Mouse (Mus musculus) cerebellum, adult 18-20 months (tissue): ENCODE measurements around the gene Kcnc4.
A peak's percentile ranks its signal among the peaks of the same experiment; 100 is the strongest.

Experiments used
- DNase-seq, 2 experiments: peaks; one replicate each; pipeline ENCODE4 v3.0.0; 2021

Kcnc4 gene

DNA sequence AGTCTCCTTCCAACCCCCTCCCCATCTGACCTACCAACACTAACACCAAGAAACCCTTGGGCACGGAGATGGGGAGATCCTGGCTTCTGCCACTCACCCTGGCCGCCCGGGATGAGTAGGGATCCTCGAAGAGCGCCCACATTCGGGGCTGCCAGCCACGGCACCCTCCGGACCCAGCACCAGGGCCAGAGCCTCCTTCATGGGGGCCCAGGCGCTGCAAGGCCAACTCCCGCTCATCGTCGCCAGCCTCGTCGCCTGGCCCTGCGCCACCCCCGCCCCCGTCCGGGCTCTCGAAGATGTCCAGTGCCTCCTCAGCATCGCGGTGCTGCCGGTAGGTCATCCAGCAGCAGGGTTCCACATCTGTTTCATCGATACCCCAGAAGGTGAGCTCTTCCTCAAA is 1.2 kb downstream of the Kcnc4 start:
- peak; percentile 41 to 42 for DNase-seq

DNA sequence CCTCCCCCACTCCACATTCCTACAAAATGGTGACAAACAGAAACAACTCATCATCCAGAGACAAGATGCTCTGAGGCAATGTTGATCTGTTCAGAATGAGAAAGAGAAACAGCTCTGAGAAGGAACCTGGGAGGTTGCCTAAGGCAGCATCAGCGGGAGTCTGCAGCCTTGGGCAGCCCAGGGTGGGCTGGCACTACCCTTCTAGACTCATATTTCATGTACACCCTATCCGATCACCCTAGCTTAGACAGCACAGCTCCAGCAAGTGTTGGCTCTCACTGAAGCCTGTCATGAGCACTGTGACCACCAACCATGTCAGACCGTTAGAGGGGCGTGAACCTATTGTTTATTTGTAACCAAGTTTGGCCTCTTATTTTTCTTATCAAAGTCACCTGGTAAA is 5.1 kb downstream of the Kcnc4 start:
- DNase-seq: no peak

GRCm38 (mm10) chr3:107446822-107447221 is 12.5 kb downstream of the Kcnc4 start:
- DNase-seq: no peak

DNA sequence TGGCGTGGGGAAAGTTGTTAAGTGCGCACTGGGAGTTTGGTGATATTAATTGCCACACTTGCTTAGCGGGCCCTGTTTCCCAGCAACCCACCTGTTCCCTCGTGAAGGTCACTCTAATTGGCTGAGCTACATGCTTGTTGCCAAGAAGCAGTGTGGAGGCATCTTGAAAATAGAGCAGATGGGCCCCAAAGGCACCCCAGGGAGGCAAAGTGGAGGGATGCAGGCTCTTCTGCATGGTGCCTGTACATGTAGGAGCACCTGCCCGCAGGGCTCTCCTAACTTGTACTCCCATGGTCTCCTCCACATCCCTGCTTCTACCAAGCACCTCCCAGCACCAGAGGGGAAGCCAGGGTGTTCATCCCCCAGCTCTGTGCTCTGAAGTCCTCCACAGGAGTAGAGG is 15.5 kb downstream of the Kcnc4 start:
- DNase-seq: peak in 1 of 2 experiments; percentile 36

DNA sequence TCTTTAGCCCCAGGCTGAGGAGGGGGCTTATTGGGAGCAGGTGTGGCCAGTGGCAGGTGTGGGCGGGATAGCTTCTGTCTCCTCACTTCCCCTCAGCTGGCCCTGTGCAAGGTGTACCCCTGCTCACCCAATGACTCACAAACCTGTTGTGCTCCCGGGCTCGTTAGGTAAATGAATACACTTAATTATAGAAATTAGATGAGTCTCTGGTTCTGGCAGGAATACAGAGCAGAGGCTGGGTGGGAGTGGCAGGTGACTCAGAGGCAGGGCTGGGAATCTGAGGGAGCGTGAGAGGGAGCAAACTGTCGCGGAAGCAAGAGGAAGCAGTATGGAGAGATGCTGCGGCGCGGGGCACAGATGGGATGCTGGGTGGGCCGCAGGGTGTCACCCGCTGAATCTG is 17.2 kb downstream of the Kcnc4 start:
- peak in 1 of 2 experiments; percentile 26 for DNase-seq

GRCm38 (mm10) chr3:107441306-107441705 is 18.0 kb downstream of the Kcnc4 start:
- DNase-seq: no peak

- no peak for DNase-seq
These were observed 20.1 kb downstream of the Kcnc4 start for GRCm38 (mm10) chr3:107439280-107439679.

- DNase-seq: no peak
These were observed 21.7 kb downstream of the Kcnc4 start for GRCm38 (mm10) chr3:107437666-107438065.

- no peak for DNase-seq
These were observed 22.9 kb downstream of the Kcnc4 start for GRCm38 (mm10) chr3:107436434-107436833.

GRCm38 (mm10) chr3:107433614-107434013 is 25.7 kb downstream of the Kcnc4 start:
- DNase-seq: no peak

- DNase-seq: no peak
These were observed 28.1 kb downstream of the Kcnc4 start for GRCm38 (mm10) chr3:107431268-107431667.

DNA sequence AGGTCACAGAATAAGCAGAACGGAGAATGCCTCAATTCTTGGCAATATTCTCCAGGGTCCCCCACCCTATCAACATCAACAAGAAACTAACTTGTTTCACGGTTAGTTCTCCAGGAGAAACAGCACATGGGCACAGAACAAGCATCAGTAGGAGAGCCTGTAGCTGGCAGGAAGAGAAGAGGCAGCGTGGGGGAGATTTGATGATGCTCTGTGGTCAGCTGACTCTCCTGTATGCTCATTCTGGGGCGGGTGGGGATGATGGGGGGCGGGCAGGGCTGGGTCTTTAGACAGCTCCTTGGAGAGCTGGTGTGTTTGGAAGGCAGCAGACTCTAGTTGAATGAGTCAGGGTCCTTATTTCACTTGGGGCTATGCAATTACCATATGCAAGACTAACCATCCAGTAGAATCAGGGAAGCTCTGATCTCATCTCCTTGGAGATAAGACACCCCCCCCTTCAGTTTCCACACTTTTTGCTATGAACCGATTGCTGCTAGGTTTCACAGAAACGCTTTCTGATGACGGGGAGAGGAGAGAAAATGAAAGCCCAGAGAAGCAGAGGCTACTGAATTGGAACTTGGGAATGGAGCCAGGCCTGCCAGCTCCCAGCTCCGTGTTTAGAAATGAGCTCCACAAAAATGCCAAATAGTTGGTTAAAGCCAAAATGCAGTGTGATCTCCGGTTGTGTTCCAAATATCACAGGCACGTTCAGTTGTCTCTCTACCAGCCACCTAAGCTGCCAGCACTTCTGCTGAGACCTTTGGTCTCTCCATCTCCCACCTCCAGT is 34.9 kb downstream of the Kcnc4 start:
- peak; percentile 26 to 29 for DNase-seq

DNA sequence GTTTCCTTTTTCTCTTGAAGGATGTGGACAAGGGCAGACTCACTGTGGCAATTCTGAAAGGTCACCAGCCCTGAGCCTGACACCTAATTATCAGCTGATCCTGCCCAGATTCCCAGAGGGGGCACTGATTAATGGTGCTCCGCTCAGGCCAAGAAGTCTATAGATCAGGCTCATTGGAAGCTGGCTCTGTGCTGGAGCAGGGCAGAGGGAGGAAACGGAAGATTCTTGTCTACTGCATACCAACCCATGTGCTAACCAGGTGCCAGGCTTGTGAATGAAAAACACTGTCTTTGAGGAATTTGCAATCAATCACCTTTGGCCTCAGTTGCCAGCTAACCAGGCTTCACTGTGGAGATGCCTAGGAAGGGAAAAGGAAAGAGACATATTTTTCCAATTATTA is 39.2 kb downstream of the Kcnc4 start:
- DNase-seq: no peak

GRCm38 (mm10) chr3:107417287-107417644 is 42.1 kb downstream of the Kcnc4 start:
- no peak for DNase-seq

GRCm38 (mm10) chr3:107416541-107417286 is 42.6 kb downstream of the Kcnc4 start:
- DNase-seq: no peak

GRCm38 (mm10) chr3:107413093-107413492 is 46.3 kb downstream of the Kcnc4 start:
- peak; percentile 54 to 68 for DNase-seq

DNA sequence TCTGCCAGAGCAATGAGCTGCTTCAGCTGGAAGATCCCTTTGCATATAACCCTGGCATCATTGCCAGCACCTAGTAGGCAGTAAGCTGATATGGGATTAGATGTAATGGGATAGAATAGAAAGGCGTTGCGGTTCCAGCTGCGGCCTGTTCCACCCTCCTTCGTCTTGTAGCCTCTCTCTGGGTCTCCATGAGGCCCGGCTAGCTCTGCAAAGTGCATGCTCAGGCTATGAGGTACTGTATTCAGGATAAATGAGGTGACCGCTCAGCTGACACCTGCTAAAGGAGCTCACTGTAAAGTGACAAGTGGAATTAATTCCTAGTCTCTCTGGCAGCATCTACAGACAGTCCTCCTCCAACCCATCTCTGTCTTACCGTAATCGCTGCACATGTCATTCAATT is 46.8 kb downstream of the Kcnc4 start:
- peak in 1 of 2 experiments; percentile 17 for DNase-seq

DNA sequence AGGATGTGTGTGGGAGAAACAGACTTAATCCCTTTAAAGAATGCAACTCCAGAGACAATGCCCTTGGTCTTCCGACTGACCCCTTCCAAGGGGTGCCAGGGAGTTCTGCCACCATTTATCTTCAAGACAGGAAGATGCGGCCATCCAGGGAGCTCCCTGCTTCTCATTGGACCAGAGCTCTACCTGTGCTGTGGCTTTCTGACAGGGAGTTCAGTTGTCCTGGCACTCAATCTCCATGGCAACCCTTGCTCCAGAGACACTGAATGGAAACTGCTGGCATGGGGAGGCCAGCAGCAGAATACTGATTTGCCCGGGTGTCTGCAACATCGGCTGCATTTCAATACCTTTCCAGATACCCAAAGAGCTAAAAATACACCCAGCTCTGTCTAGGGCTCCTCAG is 47.7 kb downstream of the Kcnc4 start:
- DNase-seq: peak in 1 of 2 experiments; percentile 28

- DNase-seq: no peak
These were observed 58.0 kb downstream of the Kcnc4 start for GRCm38 (mm10) chr3:107401401-107401800.

- DNase-seq: no peak
These were observed 59.2 kb downstream of the Kcnc4 start for GRCm38 (mm10) chr3:107399991-107400640.

- DNase-seq: no peak
These were observed 68.2 kb downstream of the Kcnc4 start for GRCm38 (mm10) chr3:107391198-107391597.
